ENCODE assay signal across 18 mouse cellular contexts in the genomic region with DNA sequence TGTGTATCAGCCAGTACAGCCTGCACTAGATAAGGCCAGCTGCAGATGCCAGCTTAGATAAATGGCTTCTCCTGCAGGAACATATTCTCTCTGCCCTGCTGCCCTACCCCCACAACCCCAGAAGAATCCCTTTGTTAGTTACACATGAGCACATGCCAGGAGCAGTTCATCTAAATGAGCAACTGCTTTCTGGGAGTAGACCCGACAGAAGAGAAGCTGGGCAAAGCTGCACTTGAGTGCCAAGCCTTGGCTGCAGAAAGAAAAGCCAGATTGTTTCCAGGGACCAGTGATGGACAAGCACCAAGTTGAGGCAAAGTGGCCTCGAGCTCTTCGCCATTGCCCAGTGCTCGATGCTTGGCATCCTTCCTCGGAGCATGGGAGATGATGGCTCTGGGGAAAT. TPM values are rescaled to one million over a fixed set of nuclear protein-coding genes. Genes with fewer than 3 reads are reported as not detected.
DNase-seq lines count a peak whose midpoint lies in the region; ATAC-seq and TF ChIP-seq lines count a peak whose summit lies in the region.
"Had no signal": no experiment of that assay in that cellular context is flagged by ENCODE, and none has a peak within 500 bp of the region (broad histone marks: within the 10 kb centered on the region; RNA-seq: fewer than 3 reads in every experiment).

No protein-coding gene starts in this region.

- no peak overlapping the region for H3K4me2 ChIP-seq in midbrain, embryonic 11.5 days
- H3K4me2 ChIP-seq in midbrain, embryonic 15.5 days: no peak overlapping the region
- H3K4me2 ChIP-seq: heart, embryonic 12.5 days; limb, embryonic 13.5 days; midbrain, embryonic 12.5 days; neural tube, embryonic 12.5 days; stomach, embryonic 15.5 days had no signal

- no peak for ATAC-seq in midbrain, embryonic 11.5 days (ENCODE audit: low FRiP score)
- no peak for ATAC-seq in midbrain, embryonic 15.5 days (replicated peaks)
- ATAC-seq: liver, postnatal 0 days had no signal

- H3K9ac ChIP-seq in midbrain, embryonic 11.5 days (ENCODE audit: low read length): no peak overlapping the region
- H3K9ac ChIP-seq in midbrain, embryonic 15.5 days: no peak overlapping the region
- H3K9ac ChIP-seq: heart, embryonic 12.5 days; limb, embryonic 13.5 days; liver, postnatal 0 days; midbrain, embryonic 12.5 days; neural tube, embryonic 12.5 days; stomach, embryonic 15.5 days had no signal

- no peaks in the 10 kb centered on the region for H3K36me3 ChIP-seq in midbrain, embryonic 11.5 days (ENCODE audit: control insufficient read depth, insufficient read depth, low read length)
- H3K36me3 ChIP-seq in midbrain, embryonic 15.5 days (replicated peaks): no peaks in the 10 kb centered on the region
- H3K36me3 ChIP-seq: G1E; heart, embryonic 12.5 days; limb, embryonic 13.5 days; midbrain, embryonic 12.5 days; neural tube, embryonic 12.5 days; stomach, embryonic 15.5 days had no signal

- H3K4me1 ChIP-seq in midbrain, embryonic 11.5 days (ENCODE audit: control insufficient read depth, insufficient read depth, low read length): peaks cover 13% of the 10 kb centered on the region
- peaks cover 12% of the 10 kb centered on the region for H3K4me1 ChIP-seq in midbrain, embryonic 15.5 days

- no peak overlapping the region for H3K27ac ChIP-seq in midbrain, embryonic 11.5 days (ENCODE audit: low read depth, low read length)
- H3K27ac ChIP-seq in midbrain, embryonic 15.5 days: no peak overlapping the region
- H3K27ac ChIP-seq: left cerebral cortex, adult 2 months; limb, embryonic 13.5 days; midbrain, embryonic 12.5 days; neural tube, embryonic 12.5 days; stomach, embryonic 15.5 days had no signal

- intact Hi-C loops in heart, postnatal 10 days (cut with DNase I): no loop called here

- WGBS in midbrain, embryonic 11.5 days: 90% methylated on average over 5 of the region's 5 CpGs
- 65% methylated on average over 5 of the region's 5 CpGs for WGBS in midbrain, embryonic 15.5 days

- TF ChIP-seq POLR2A in brain, embryonic 14.5 days (IDR thresholded peaks at IDR 0.05; ENCODE audit: borderline replicate concordance, extremely low read depth, insufficient read depth, insufficient read length, poor library complexity, severe bottlenecking): no peak

- peaks cover 22% of the 10 kb centered on the region; the same call in 1 of the 2 replicates for H3K27me3 ChIP-seq in midbrain, embryonic 11.5 days (ENCODE audit: control insufficient read depth, insufficient read depth, low read length)
- peaks cover 33% of the 10 kb centered on the region for H3K27me3 ChIP-seq in midbrain, embryonic 15.5 days (replicated peaks)

- TF ChIP-seq CTCF in brain, embryonic 14.5 days (IDR thresholded peaks at IDR 0.05; ENCODE audit: borderline replicate concordance, extremely low read depth, insufficient read depth, insufficient read length): no peak

- no peak overlapping the region for H3K4me3 ChIP-seq in midbrain, embryonic 11.5 days (ENCODE audit: low read depth, low read length)
- no peak overlapping the region for H3K4me3 ChIP-seq in midbrain, embryonic 15.5 days
- H3K4me3 ChIP-seq: heart, embryonic 12.5 days; left cerebral cortex, adult 2 months; limb, embryonic 13.5 days; midbrain, embryonic 12.5 days; neural tube, embryonic 12.5 days; stomach, embryonic 15.5 days had no signal

- no peaks in the 10 kb centered on the region for H3K9me3 ChIP-seq in midbrain, embryonic 11.5 days (ENCODE audit: control insufficient read depth, low read length)
- no peaks in the 10 kb centered on the region for H3K9me3 ChIP-seq in midbrain, embryonic 15.5 days
- H3K9me3 ChIP-seq: G1E; limb, embryonic 13.5 days; midbrain, embryonic 12.5 days; neural tube, embryonic 12.5 days; stomach, embryonic 15.5 days had no signal

- peak; percentile 80 for DNase-seq in heart, adult 11 months
- DNase-seq in heart, postnatal 10 days: no peak
- peak; percentile 53 for DNase-seq in midbrain, embryonic 11.5 days (ENCODE audit: low spot score, missing footprints)
- peak; percentile 75 for DNase-seq in brain, embryonic 14.5 days (ENCODE audit: low read depth)
- DNase-seq in fibroblast of lung, adult 2 months (ENCODE audit: low read depth): peak; percentile 41
- DNase-seq in lung, postnatal 10 days: no peak
- DNase-seq: adrenal gland, postnatal 25 days; heart, postnatal 4 days had no signal

RNA-seq across cellular contexts. Expression of gene Gm10320, which starts 46.8 kb away (rescaled TPM):
- total RNA-seq in heart, postnatal 10 days (2021): not detected
- polyA plus RNA-seq in midbrain, embryonic 11.5 days (2014; fragmentation: Nextera tagmentation; extraction: Ambion mirVana): 0.88 and 1.0 TPM in 2 replicates
- polyA plus RNA-seq in midbrain, embryonic 15.5 days (2015; fragmentation: Nextera tagmentation; extraction: Ambion mirVana): 0.56 and 1.1 TPM in 2 replicates
- polyA plus RNA-seq in brain, embryonic 14.5 days (2012; rRNA removed): 0.71 and 0.98 TPM in 2 replicates
- total RNA-seq: adrenal gland, postnatal 25 days; gastrocnemius, postnatal 4 days; heart, postnatal 4 days; left cerebral cortex, adult 2 months had no signal

Comparison
In these comparisons a context has a peak if more than half of its experiments do, and no peak if none do; other contexts are left out.
1. DNase-seq: peak in heart, adult 11 months (single experiment), midbrain, embryonic 11.5 days (single experiment), brain, embryonic 14.5 days (single experiment) and fibroblast of lung, adult 2 months (single experiment); none in heart, postnatal 10 days (0 of 2) and lung, postnatal 10 days (single experiment).